Mouse (Mus musculus) midbrain, embryonic 12.5 days (tissue): Measurements from ENCODE around the gene Wwc2. TPM values are rescaled to one million over a fixed set of nuclear protein-coding genes. Genes with fewer than 3 reads are reported as not detected.
A peak's percentile ranks its signal among the peaks of the same experiment; 100 is the strongest.

ENCODE experiments used
- ATAC-seq: fragments of 200-750 bp; cut with Nextera tagmentation; 2 replicates; pipeline ENCODE4 v1.8.0; 2017; ENCODE audit warnings: low read depth, moderate TSS enrichment, moderate library complexity; ENCODE audit not compliant: low FRiP score
- H3K27ac ChIP-seq: fragments of 300-500 bp; sonication (generic); replicated peaks from 2 replicates; pipeline ENCODE4 v1.5.1; 2016; ENCODE audit warnings: mild to moderate bottlenecking
- H3K27me3 ChIP-seq: fragments of 300-500 bp; sonication (generic); 2 replicates; pipeline ENCODE4 v1.6.1; 2016; ENCODE audit warnings: mild to moderate bottlenecking
- H3K36me3 ChIP-seq: fragments of 300-500 bp; sonication (generic); 2 replicates; pipeline ENCODE4 v1.6.1; 2016
- H3K4me1 ChIP-seq: fragments of 300-500 bp; sonication (generic); 2 replicates; pipeline ENCODE4 v1.6.1; 2016
- H3K4me2 ChIP-seq: fragments of 300-500 bp; sonication (generic); replicated peaks from 2 replicates; pipeline ENCODE4 v1.6.1; 2016; ENCODE audit warnings: mild to moderate bottlenecking, moderate library complexity
- H3K4me3 ChIP-seq: fragments of 300-500 bp; sonication (generic); 2 replicates; pipeline ENCODE4 v1.5.1; 2016; ENCODE audit warnings: mild to moderate bottlenecking
- H3K9ac ChIP-seq: fragments of 300-500 bp; sonication (generic); replicated peaks from 2 replicates; pipeline ENCODE4 v1.6.1; 2016; ENCODE audit warnings: mild to moderate bottlenecking, moderate library complexity
- H3K9me3 ChIP-seq: fragments of 300-500 bp; sonication (generic); 2 replicates; pipeline ENCODE4 v1.6.1; 2016; ENCODE audit warnings: mild to moderate bottlenecking
- WGBS: fragments of 180-500 bp; shearing (Covaris S2); methylation state at CpG from one replicate; pipeline ENCODE4 v1.1.7; 2016; 5-methylcytosine and 5-hydroxymethylcytosine counted together
- polyA plus RNA-seq: library from polyadenylated mRNA; unstranded; fragments of >200 nt; fragmentation: Nextera tagmentation; extraction: Ambion mirVana; gene quantifications from 2 replicates; pipeline ENCODE4 v1.2.1, GENCODE M21; 2016

The Wwc2 gene
- polyA plus RNA-seq, 1 experiment from 2014 or later = 9.9 TPM

- H3K27me3 ChIP-seq = no peaks in the 10 kb centered on the region
- H3K9me3 ChIP-seq = peaks cover under 1% of the 10 kb centered on the region; the same call in 1 of the 2 replicates
- H3K4me2 ChIP-seq = no peak overlapping the region
- H3K4me3 ChIP-seq = no peak overlapping the region
- ATAC-seq = peak; percentile 34; the same call in 1 of the 2 replicates
- H3K36me3 ChIP-seq = peaks cover 3% of the 10 kb centered on the region; the same call in 1 of the 2 replicates
- H3K9ac ChIP-seq = no peak overlapping the region
- no peak overlapping the region for H3K27ac ChIP-seq
- 87% methylated on average over 6 of the region's 7 CpGs for WGBS
- no peaks in the 10 kb centered on the region for H3K4me1 ChIP-seq
These were observed 75.8 kb downstream of the Wwc2 start for GRCm38 (mm10) chr8:47914946-47915345.

DNA sequence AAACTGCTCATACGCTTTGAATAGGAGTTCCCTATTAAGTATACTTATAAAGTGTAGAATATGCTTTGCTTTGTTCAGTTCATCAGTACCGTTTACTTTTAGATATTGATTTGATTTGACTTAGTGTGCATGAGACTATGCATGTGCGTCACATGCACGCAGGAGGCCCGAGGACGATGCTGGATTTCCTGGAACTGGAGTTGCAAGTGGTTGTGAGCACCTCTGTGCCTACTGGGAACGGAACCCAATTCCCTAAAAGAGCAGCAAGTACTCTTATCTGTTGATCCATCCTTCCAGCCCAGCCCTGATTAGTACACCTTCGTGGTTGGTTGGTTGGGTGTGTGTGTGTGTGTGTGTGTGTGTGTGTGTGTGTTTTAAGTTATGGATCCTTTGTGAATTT lies 76.6 kb downstream of the Wwc2 start:
- no peak overlapping the region for H3K9ac ChIP-seq
- no peak overlapping the region for H3K4me2 ChIP-seq
- peaks cover 5% of the 10 kb centered on the region; the same call in 1 of the 2 replicates for H3K9me3 ChIP-seq
- no peak overlapping the region for H3K27ac ChIP-seq
- no peaks in the 10 kb centered on the region for H3K27me3 ChIP-seq
- H3K4me3 ChIP-seq = no peak overlapping the region
- ATAC-seq = no peak
- H3K36me3 ChIP-seq = no peaks in the 10 kb centered on the region
- WGBS = 93% methylated on average over 8 of the region's 8 CpGs
- H3K4me1 ChIP-seq = no peaks in the 10 kb centered on the region

DNA sequence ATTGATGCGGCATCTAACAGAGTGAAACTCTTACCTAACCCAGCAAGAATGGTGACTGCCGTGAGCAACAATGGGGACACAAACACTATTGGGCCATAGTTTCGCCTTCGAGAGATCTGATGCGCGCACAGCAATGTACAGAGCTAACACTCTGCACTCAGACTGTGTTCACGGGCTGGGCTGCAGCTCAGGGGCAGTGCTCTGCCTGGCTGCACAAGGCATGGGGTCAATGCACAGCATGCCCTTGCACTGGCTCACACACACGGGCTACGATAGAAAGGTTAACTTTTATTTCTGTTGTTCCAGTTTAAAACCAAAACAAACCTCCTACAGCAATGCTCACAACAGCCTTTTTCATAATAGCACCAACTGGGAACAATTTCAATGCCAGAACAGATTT lies 77.1 kb downstream of the Wwc2 start:
- Histone ChIP-seq H3K4me1 (no peaks in the 10 kb centered on the region), H3K27me3 (no peaks in the 10 kb centered on the region), H3K9me3 (peaks cover 10% of the 10 kb centered on the region), H3K9ac (no peak overlapping the region), H3K36me3 (no peaks in the 10 kb centered on the region), H3K27ac (no peak overlapping the region), H3K4me2 (no peak overlapping the region), H3K4me3 (no peak overlapping the region)
- no peak for ATAC-seq
- WGBS = 89% methylated on average over 9 of the region's 9 CpGs

- no peak overlapping the region for H3K9ac ChIP-seq
- no peaks in the 10 kb centered on the region for H3K27me3 ChIP-seq
- peaks cover 10% of the 10 kb centered on the region for H3K9me3 ChIP-seq
- no peak overlapping the region for H3K27ac ChIP-seq
- no peak overlapping the region for H3K4me3 ChIP-seq
- WGBS = 98% methylated on average over 11 of the region's 11 CpGs
- ATAC-seq = no peak
- no peak overlapping the region for H3K4me2 ChIP-seq
- no peaks in the 10 kb centered on the region for H3K4me1 ChIP-seq
- H3K36me3 ChIP-seq = no peaks in the 10 kb centered on the region
These were observed 81.0 kb downstream of the Wwc2 start for GRCm38 (mm10) chr8:47909681-47910080.

DNA sequence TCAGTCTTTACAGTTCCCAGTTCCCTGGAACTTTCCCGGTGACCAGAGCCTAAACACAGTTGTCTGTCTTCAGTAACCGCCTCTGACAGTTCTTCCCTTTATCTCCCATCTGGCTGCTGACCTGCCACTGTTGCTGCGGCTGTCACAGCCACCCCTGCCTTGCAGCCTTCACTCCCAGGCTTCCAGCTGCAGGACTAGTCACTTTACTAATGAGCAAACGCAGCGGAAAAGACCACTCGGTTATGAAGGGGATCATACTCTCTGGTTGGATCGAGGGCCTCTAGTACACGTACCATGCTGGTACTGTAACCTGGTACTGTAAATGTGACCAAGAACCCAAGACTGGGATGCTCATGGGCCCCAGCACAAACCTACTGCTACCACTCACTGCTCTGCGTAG lies 83.7 kb downstream of the Wwc2 start:
- no peaks in the 10 kb centered on the region for H3K4me1 ChIP-seq
- no peak overlapping the region for H3K4me2 ChIP-seq
- no peak overlapping the region for H3K4me3 ChIP-seq
- H3K27ac ChIP-seq = no peak overlapping the region
- no peak for ATAC-seq
- H3K27me3 ChIP-seq = no peaks in the 10 kb centered on the region
- no peaks in the 10 kb centered on the region for H3K36me3 ChIP-seq
- WGBS = 89% methylated on average over 9 of the region's 9 CpGs
- peaks cover 10% of the 10 kb centered on the region for H3K9me3 ChIP-seq
- H3K9ac ChIP-seq = no peak overlapping the region

DNA sequence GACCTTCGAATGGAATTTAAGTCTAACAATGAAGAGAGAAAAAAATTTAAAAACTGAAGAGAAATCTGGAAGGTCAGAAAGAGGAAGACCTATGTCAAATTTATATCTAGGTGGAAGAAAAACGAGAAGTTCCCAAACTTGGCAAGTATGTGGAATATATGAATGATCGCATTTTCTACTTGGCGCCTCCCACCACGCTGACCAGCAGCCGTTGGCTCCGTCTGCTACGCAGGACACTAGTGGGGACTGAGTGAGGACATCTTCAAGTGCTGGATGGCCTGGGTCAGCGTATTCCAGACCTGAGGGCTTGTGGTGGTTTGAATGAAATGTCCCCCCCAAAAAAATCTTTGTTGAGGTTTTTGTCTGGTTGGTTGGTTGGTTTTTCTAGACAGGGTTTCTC lies 84.6 kb downstream of the Wwc2 start:
- Histone ChIP-seq H3K9ac (no peak overlapping the region), H3K4me3 (no peak overlapping the region), H3K27me3 (no peaks in the 10 kb centered on the region), H3K36me3 (no peaks in the 10 kb centered on the region), H3K4me2 (no peak overlapping the region), H3K9me3 (peaks cover 10% of the 10 kb centered on the region), H3K4me1 (no peaks in the 10 kb centered on the region), H3K27ac (no peak overlapping the region)
- 96% methylated on average over 9 of the region's 9 CpGs for WGBS
- no peak for ATAC-seq

DNA sequence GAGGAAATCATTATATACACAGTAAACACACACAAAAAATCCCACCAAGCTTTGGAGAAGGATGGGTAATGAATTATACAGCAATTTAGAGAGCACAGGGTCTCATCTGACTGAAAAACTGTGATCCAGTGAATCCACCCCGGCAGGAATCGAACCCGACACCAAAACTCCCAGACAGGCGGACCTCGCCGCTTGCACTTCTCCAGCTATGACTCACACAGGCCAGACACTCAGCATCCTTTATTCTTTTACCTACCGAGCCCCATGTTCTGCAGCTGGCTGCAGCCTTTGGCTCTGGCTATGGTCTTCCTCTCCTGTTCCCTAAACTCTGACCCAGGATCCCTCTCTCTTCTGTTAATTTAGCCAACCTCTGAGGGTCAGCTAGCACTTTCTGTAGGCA lies 85.5 kb downstream of the Wwc2 start:
- Histone ChIP-seq H3K9me3 (peaks cover 10% of the 10 kb centered on the region), H3K4me3 (no peak overlapping the region), H3K9ac (no peak overlapping the region), H3K27ac (no peak overlapping the region), H3K36me3 (no peaks in the 10 kb centered on the region), H3K4me2 (no peak overlapping the region), H3K4me1 (no peaks in the 10 kb centered on the region), H3K27me3 (no peaks in the 10 kb centered on the region)
- no peak for ATAC-seq
- 89% methylated on average over 7 of the region's 7 CpGs for WGBS

DNA sequence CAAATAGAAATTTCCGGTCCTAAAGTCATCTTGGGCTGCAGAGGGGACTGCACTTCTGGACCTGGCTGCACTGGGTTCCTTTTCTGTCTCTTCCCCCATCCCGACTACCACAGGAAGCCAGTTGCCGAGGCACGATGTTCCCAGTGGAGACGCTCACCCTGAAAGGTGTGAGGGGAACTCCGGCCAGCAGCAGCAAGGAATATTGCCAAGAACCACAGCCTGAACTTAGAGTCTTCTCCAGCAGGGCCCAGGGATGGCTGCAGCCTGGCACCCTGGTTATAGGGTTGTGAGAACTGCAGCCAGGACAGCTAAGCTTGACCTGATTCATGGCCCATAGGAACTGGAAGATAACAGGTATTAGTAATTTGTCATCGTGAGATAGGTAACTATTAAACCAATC lies 86.7 kb downstream of the Wwc2 start:
- ATAC-seq = no peak
- H3K4me3 ChIP-seq = no peak overlapping the region
- H3K27me3 ChIP-seq = no peaks in the 10 kb centered on the region
- peaks cover 4% of the 10 kb centered on the region; the same call in 1 of the 2 replicates for H3K9me3 ChIP-seq
- no peaks in the 10 kb centered on the region for H3K4me1 ChIP-seq
- whole genome bisulfite sequencing = 95% methylated on average over 7 of the region's 7 CpGs
- H3K4me2 ChIP-seq = no peak overlapping the region
- no peak overlapping the region for H3K9ac ChIP-seq
- 0 out of 2 replicates have a peak, but pooled peaks cover 4% of the 10 kb centered on the region for H3K36me3 ChIP-seq
- no peak overlapping the region for H3K27ac ChIP-seq

DNA sequence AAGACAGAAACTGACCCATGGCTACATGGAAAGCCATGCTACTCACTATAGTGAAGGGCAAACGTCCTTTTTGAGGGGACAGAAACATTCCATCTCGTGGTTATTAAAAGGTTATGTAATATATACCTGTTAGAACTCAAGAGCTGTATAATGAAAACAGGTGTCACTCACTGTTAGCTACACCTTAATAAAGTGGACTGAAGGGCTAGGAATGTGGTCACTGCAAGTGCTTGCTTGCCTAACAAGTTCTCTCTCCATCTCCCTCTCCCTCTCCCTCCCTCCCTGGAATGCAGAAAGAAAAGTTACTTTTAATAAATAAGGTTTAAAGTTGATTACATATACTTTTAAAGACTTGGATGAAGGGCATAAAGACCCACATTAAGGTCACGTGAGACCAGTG lies 88.0 kb downstream of the Wwc2 start:
- H3K36me3 ChIP-seq = 0 out of 2 replicates have a peak, but pooled peaks cover 4% of the 10 kb centered on the region
- ATAC-seq = no peak
- WGBS = 95% methylated on average over 3 of the region's 3 CpGs
- H3K9ac ChIP-seq = no peak overlapping the region
- H3K4me3 ChIP-seq = no peak overlapping the region
- H3K27ac ChIP-seq = no peak overlapping the region
- H3K9me3 ChIP-seq = no peaks in the 10 kb centered on the region
- H3K4me2 ChIP-seq = no peak overlapping the region
- H3K27me3 ChIP-seq = no peaks in the 10 kb centered on the region
- no peaks in the 10 kb centered on the region for H3K4me1 ChIP-seq

DNA sequence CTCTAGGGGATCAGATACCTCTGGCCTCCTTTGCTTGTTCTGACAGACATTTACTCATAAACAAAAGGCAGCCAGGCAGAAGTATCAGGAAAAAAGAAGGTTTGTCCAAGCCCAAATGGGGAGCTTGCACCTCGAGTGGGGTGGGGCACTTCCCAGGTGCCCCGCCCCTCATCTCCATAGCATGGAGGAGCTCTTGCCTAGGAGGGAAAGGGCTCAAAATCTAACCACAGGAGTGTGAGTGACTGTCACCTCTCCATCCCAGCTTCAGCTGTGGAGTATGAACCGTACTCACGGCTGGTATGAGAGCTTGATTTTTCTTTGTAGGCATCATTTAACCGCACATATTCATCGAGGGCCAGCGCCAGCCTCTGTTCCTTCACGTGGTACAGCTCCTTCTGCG lies 90.4 kb downstream of the Wwc2 start:
- Histone ChIP-seq H3K9me3 (no peaks in the 10 kb centered on the region), H3K27me3 (no peaks in the 10 kb centered on the region), H3K9ac (no peak overlapping the region), H3K36me3 (peaks cover 8% of the 10 kb centered on the region; the same call in 1 of the 2 replicates), H3K4me2 (no peak overlapping the region), H3K4me3 (no peak overlapping the region), H3K27ac (no peak overlapping the region), H3K4me1 (no peaks in the 10 kb centered on the region)
- no peak for ATAC-seq
- 96% methylated on average over 9 of the region's 9 CpGs for WGBS

DNA sequence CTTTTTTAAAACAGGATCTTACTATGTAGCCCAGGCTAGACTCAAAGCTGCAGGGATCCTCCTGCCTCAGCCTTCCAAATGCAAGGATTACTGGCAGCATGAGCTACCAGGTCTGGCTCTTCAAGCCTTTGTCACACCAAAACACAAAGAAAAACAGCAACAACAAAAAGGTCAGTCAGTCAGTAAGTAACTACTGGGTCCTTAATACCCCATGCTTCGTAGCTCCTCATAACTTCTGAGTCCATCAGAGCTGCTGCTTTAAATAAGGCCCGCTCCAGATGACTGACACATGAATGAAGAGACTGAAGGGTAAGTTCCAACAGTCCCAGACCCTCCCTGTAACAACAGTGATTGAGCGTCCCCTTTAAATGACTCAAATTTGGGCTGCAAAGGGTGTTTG lies 90.8 kb downstream of the Wwc2 start:
- no peaks in the 10 kb centered on the region for H3K4me1 ChIP-seq
- no peak overlapping the region for H3K9ac ChIP-seq
- no peak for ATAC-seq
- no peaks in the 10 kb centered on the region for H3K9me3 ChIP-seq
- H3K27ac ChIP-seq = no peak overlapping the region
- no peak overlapping the region for H3K4me2 ChIP-seq
- 91% methylated on average over 3 of the region's 3 CpGs for whole genome bisulfite sequencing
- no peak overlapping the region for H3K4me3 ChIP-seq
- H3K36me3 ChIP-seq = peaks cover 8% of the 10 kb centered on the region; the same call in 1 of the 2 replicates
- H3K27me3 ChIP-seq = no peaks in the 10 kb centered on the region

DNA sequence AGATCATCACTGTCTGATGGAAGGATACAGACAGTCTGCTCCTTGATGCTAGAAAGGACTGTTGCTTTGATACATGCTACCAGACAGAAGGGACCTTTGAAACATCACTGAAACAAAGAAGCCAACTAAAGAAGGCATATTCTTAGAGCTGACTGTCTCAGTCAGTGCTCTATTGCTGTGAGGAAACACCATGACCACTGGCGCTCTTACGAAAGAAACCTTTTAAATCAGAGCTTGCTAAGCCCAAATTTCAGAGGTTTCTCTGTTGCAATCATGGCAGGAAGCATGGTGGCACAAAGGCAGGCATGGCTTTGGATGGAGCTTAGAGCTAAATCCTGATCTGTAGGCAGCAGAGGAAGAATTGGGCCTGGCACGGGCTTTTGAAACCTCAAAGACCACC lies 98.3 kb downstream of the Wwc2 start:
- H3K36me3 ChIP-seq = peaks cover 5% of the 10 kb centered on the region; the same call in 1 of the 2 replicates
- no peaks in the 10 kb centered on the region for H3K27me3 ChIP-seq
- no peak overlapping the region for H3K4me2 ChIP-seq
- H3K9ac ChIP-seq = no peak overlapping the region
- peaks cover 13% of the 10 kb centered on the region for H3K4me1 ChIP-seq
- H3K4me3 ChIP-seq = no peak overlapping the region
- H3K9me3 ChIP-seq = no peaks in the 10 kb centered on the region
- ATAC-seq = no peak
- WGBS = 91% methylated on average over 3 of the region's 3 CpGs
- no peak overlapping the region for H3K27ac ChIP-seq

DNA sequence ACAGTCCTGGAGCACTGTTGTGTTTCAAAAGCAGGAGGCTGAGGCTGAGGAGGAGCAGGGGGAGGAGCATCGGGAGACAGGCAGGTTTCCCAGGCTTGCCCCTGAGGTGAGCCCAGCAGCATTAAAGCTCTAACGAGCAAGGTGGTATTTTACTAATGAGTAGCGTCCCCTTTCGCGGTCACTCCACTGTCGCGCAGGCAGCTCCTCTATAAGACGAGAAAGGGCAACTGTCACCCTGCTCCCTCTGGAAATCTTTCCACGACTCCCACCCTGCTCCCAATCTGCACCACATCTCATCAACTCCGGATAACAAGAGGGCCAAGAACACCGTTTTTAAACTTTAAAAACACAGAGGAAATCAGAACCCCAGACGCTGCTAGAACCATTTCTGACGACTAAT lies 99.1 kb downstream of the Wwc2 start:
- Histone ChIP-seq H3K27ac (no peak overlapping the region), H3K4me1 (peaks cover 13% of the 10 kb centered on the region), H3K36me3 (peaks cover 5% of the 10 kb centered on the region; the same call in 1 of the 2 replicates), H3K27me3 (no peaks in the 10 kb centered on the region), H3K9ac (no peak overlapping the region), H3K4me3 (no peak overlapping the region), H3K4me2 (no peak overlapping the region), H3K9me3 (no peaks in the 10 kb centered on the region)
- WGBS = 80% methylated on average over 13 of the region's 13 CpGs
- ATAC-seq = no peak; the same call in 1 of the 2 replicates
